Mouse (Mus musculus) lung, embryonic 15.5 days (tissue): ENCODE measurements at regions not wholly inside any gene's neighbourhood (a gene's known extent, or its start where the extent isn't known, plus 50 kb on each side); places are given as distances from the start of the nearest gene placed in this dataset.

ENCODE experiments used
- ATAC-seq: fragments of 200-750 bp; cut with Nextera tagmentation; 2 replicates; pipeline ENCODE4 v1.8.0; 2017; ENCODE audit warnings: moderate number of reproducible peaks, borderline replicate concordance; ENCODE audit not compliant: low FRiP score, low TSS enrichment; ENCODE audit errors: extremely low read depth
- H3K27ac ChIP-seq: fragments of 300-500 bp; sonication (generic); 2 replicates; pipeline ENCODE4 v1.5.1; 2015; ENCODE audit warnings: moderate library complexity, mild to moderate bottlenecking, inconsistent platforms
- H3K27me3 ChIP-seq: fragments of 300-500 bp; sonication (generic); 2 replicates; pipeline ENCODE4 v1.6.1; 2015; ENCODE audit warnings: inconsistent platforms
- H3K36me3 ChIP-seq: fragments of 300-500 bp; sonication (generic); 2 replicates; pipeline ENCODE4 v1.6.1; 2015; ENCODE audit warnings: inconsistent platforms
- H3K4me1 ChIP-seq: fragments of 300-500 bp; sonication (generic); 2 replicates; pipeline ENCODE4 v1.6.1; 2015; ENCODE audit warnings: inconsistent platforms
- H3K4me2 ChIP-seq: fragments of 300-500 bp; sonication (generic); 2 replicates; pipeline ENCODE4 v1.6.1; 2015; ENCODE audit warnings: inconsistent platforms, mild to moderate bottlenecking, moderate library complexity
- H3K4me3 ChIP-seq: fragments of 300-500 bp; sonication (generic); 2 replicates; pipeline ENCODE4 v1.5.1; 2015; ENCODE audit warnings: mild to moderate bottlenecking, inconsistent platforms
- H3K9ac ChIP-seq: fragments of 300-500 bp; sonication (generic); 2 replicates; pipeline ENCODE4 v1.6.1; 2015; ENCODE audit warnings: inconsistent platforms
- H3K9me3 ChIP-seq: fragments of 300-500 bp; sonication (generic); 2 replicates; pipeline ENCODE4 v1.6.1; 2016; ENCODE audit warnings: inconsistent platforms
- WGBS: fragments of 180-500 bp; shearing (Covaris S2); methylation state at CpG from one replicate; pipeline ENCODE4 v1.1.7; 2015; 5-methylcytosine and 5-hydroxymethylcytosine counted together

GRCm38 (mm10) chr10:122544096-122544720, 95.9 kb downstream of the Avpr1a start:
- WGBS = 15% methylated on average over 16 of the region's 16 CpGs
- no peak overlapping the region for H3K27ac ChIP-seq
- no peaks in the 10 kb centered on the region for H3K27me3 ChIP-seq
- H3K36me3 ChIP-seq = no peaks in the 10 kb centered on the region
- H3K9me3 ChIP-seq = no peaks in the 10 kb centered on the region
- peak overlapping the region; percentile 40 for H3K4me3 ChIP-seq
- no peak for ATAC-seq
- H3K4me1 ChIP-seq = no peaks in the 10 kb centered on the region
- H3K4me2 ChIP-seq = peak overlapping the region; percentile 61
- H3K9ac ChIP-seq = no peak overlapping the region

- Histone ChIP-seq H3K36me3 (no peaks in the 10 kb centered on the region), H3K4me1 (no peaks in the 10 kb centered on the region), H3K4me3 (no peak overlapping the region), H3K27me3 (no peaks in the 10 kb centered on the region), H3K27ac (no peak overlapping the region), H3K4me2 (no peak overlapping the region), H3K9ac (no peak overlapping the region), H3K9me3 (no peaks in the 10 kb centered on the region)
- WGBS = 91% methylated on average over 6 of the region's 6 CpGs
- no peak for ATAC-seq
Observed at GRCm38 (mm10) chr10:122545029-122545428, 96.7 kb downstream of the Avpr1a start.

- no peaks in the 10 kb centered on the region for H3K9me3 ChIP-seq
- H3K9ac ChIP-seq = no peak overlapping the region
- no peak overlapping the region for H3K27ac ChIP-seq
- H3K4me2 ChIP-seq = no peak overlapping the region
- no peak overlapping the region for H3K4me3 ChIP-seq
- 59% methylated on average over 5 of the region's 5 CpGs for WGBS
- no peaks in the 10 kb centered on the region for H3K36me3 ChIP-seq
- H3K27me3 ChIP-seq = no peaks in the 10 kb centered on the region
- no peak for ATAC-seq
- H3K4me1 ChIP-seq = 0 out of 2 replicates have a peak, but pooled peaks cover 2% of the 10 kb centered on the region
Observed at GRCm38 (mm10) chr10:122551586-122551985, 103.3 kb downstream of the Avpr1a start.

GRCm38 (mm10) chr10:122553124-122553822, 105.0 kb downstream of the Avpr1a start:
- Histone ChIP-seq H3K9me3 (no peaks in the 10 kb centered on the region), H3K4me2 (no peak overlapping the region), H3K9ac (no peak overlapping the region), H3K4me1 (0 out of 2 replicates have a peak, but pooled peaks cover 2% of the 10 kb centered on the region), H3K4me3 (no peak overlapping the region), H3K27me3 (no peaks in the 10 kb centered on the region), H3K36me3 (no peaks in the 10 kb centered on the region), H3K27ac (no peak overlapping the region)
- ATAC-seq = peak; percentile 57
- WGBS = 47% methylated on average over 2 of the region's 2 CpGs

GRCm38 (mm10) chr10:122553851-122554250, 105.6 kb downstream of the Avpr1a start:
- no peak overlapping the region for H3K9ac ChIP-seq
- no peak overlapping the region for H3K4me2 ChIP-seq
- H3K27me3 ChIP-seq = no peaks in the 10 kb centered on the region
- no peak for ATAC-seq
- no peaks in the 10 kb centered on the region for H3K9me3 ChIP-seq
- H3K27ac ChIP-seq = no peak overlapping the region
- 0 out of 2 replicates have a peak, but pooled peaks cover 2% of the 10 kb centered on the region for H3K4me1 ChIP-seq
- no peaks in the 10 kb centered on the region for H3K36me3 ChIP-seq
- WGBS = 48% methylated on average over 2 of the region's 2 CpGs
- no peak overlapping the region for H3K4me3 ChIP-seq

- Histone ChIP-seq H3K9me3 (no peaks in the 10 kb centered on the region), H3K9ac (no peak overlapping the region), H3K4me2 (no peak overlapping the region), H3K4me1 (0 out of 2 replicates have a peak, but pooled peaks cover 2% of the 10 kb centered on the region), H3K36me3 (no peaks in the 10 kb centered on the region), H3K27me3 (no peaks in the 10 kb centered on the region), H3K27ac (no peak overlapping the region), H3K4me3 (no peak overlapping the region)
- 81% methylated on average over 1 of the region's 1 CpGs for WGBS
- no peak for ATAC-seq
Observed at GRCm38 (mm10) chr10:122558660-122559059, 110.4 kb downstream of the Avpr1a start.

GRCm38 (mm10) chr10:122560001-122560695, 111.8 kb downstream of the Avpr1a start:
- Histone ChIP-seq H3K4me2 (no peak overlapping the region), H3K9me3 (no peaks in the 10 kb centered on the region), H3K27me3 (no peaks in the 10 kb centered on the region), H3K4me1 (no peaks in the 10 kb centered on the region), H3K27ac (no peak overlapping the region), H3K9ac (no peak overlapping the region), H3K36me3 (no peaks in the 10 kb centered on the region), H3K4me3 (no peak overlapping the region)
- no peak for ATAC-seq
- WGBS = 82% methylated on average over 10 of the region's 10 CpGs

GRCm38 (mm10) chr10:122561924-122562323, 113.6 kb downstream of the Avpr1a start:
- Histone ChIP-seq H3K36me3 (no peaks in the 10 kb centered on the region), H3K4me1 (no peaks in the 10 kb centered on the region), H3K4me2 (no peak overlapping the region), H3K27ac (no peak overlapping the region), H3K9me3 (no peaks in the 10 kb centered on the region), H3K4me3 (no peak overlapping the region), H3K9ac (no peak overlapping the region), H3K27me3 (no peaks in the 10 kb centered on the region)
- WGBS = 43% methylated on average over 3 of the region's 3 CpGs
- ATAC-seq = no peak

GRCm38 (mm10) chr10:122562542-122562941, 114.2 kb downstream of the Avpr1a start:
- Histone ChIP-seq H3K9me3 (no peaks in the 10 kb centered on the region), H3K27ac (no peak overlapping the region), H3K4me2 (no peak overlapping the region), H3K36me3 (no peaks in the 10 kb centered on the region), H3K9ac (no peak overlapping the region), H3K27me3 (no peaks in the 10 kb centered on the region), H3K4me1 (no peaks in the 10 kb centered on the region), H3K4me3 (no peak overlapping the region)
- ATAC-seq = no peak
- 60% methylated on average over 6 of the region's 6 CpGs for whole genome bisulfite sequencing

- 35% methylated on average over 10 of the region's 10 CpGs for WGBS
- no peak for ATAC-seq
- H3K4me2 ChIP-seq = peak overlapping the region; percentile 33
- H3K4me3 ChIP-seq = 0 out of 2 replicates have a peak overlapping the region, but pooled peaks have one; percentile 8
- no peaks in the 10 kb centered on the region for H3K36me3 ChIP-seq
- H3K27me3 ChIP-seq = no peaks in the 10 kb centered on the region
- H3K9ac ChIP-seq = no peak overlapping the region
- H3K4me1 ChIP-seq = no peaks in the 10 kb centered on the region
- H3K9me3 ChIP-seq = no peaks in the 10 kb centered on the region
- H3K27ac ChIP-seq = no peak overlapping the region
Observed at GRCm38 (mm10) chr10:122563973-122564372, 114.6 kb upstream of the Ppm1h start.

GRCm38 (mm10) chr10:122564473-122564872, 114.1 kb upstream of the Ppm1h start:
- no peak overlapping the region for H3K27ac ChIP-seq
- H3K4me2 ChIP-seq = no peak overlapping the region
- H3K36me3 ChIP-seq = no peaks in the 10 kb centered on the region
- no peaks in the 10 kb centered on the region for H3K27me3 ChIP-seq
- H3K9ac ChIP-seq = no peak overlapping the region
- no peaks in the 10 kb centered on the region for H3K9me3 ChIP-seq
- no peak overlapping the region for H3K4me3 ChIP-seq
- no peaks in the 10 kb centered on the region for H3K4me1 ChIP-seq
- 85% methylated on average over 10 of the region's 10 CpGs for WGBS
- no peak for ATAC-seq

- WGBS = 53% methylated on average over 4 of the region's 4 CpGs
- no peak for ATAC-seq
- H3K36me3 ChIP-seq = no peaks in the 10 kb centered on the region
- no peaks in the 10 kb centered on the region for H3K27me3 ChIP-seq
- H3K4me3 ChIP-seq = no peak overlapping the region
- H3K9me3 ChIP-seq = no peaks in the 10 kb centered on the region
- no peak overlapping the region for H3K27ac ChIP-seq
- peaks cover 10% of the 10 kb centered on the region for H3K4me1 ChIP-seq
- H3K4me2 ChIP-seq = no peak overlapping the region
- H3K9ac ChIP-seq = no peak overlapping the region
Observed at GRCm38 (mm10) chr10:122566601-122567000, 112.0 kb upstream of the Ppm1h start.
